Mouse (Mus musculus) MEL (cell line): ENCODE data around the gene Gm3417. TPM values are rescaled to one million over a fixed set of nuclear protein-coding genes. Genes with fewer than 3 reads are reported as not detected.

Experiments used
- DNase-seq: peaks from one replicate; pipeline ENCODE4 v3.0.0; 2011; ENCODE audit warnings: low read depth, low spot score
- H3K27ac ChIP-seq: 2 replicates; pipeline ENCODE4 v1.5.1; 2012; ENCODE audit warnings: low read depth, mild to moderate bottlenecking, control low read depth, low read length, moderate library complexity; ENCODE audit not compliant: control insufficient read depth
- H3K27me3 ChIP-seq, 2 experiments: fragments of 150-350 bp in 1 of 2; sonication (generic) in 1 of 2; 2 replicates each; pipeline ENCODE4 v1.6.1; 2012; ENCODE audit warnings: low read length in 2 of 2, mild to moderate bottlenecking in 2 of 2, improper control_type of control experiment in 1 of 2, moderate library complexity in 1 of 2; ENCODE audit not compliant: insufficient read depth in 2 of 2, control insufficient read depth in 1 of 2
- H3K36me3 ChIP-seq, 2 experiments: 2 replicates each; pipeline ENCODE4 v1.6.1; 2012 to 2014; ENCODE audit warnings: low read length in 2 of 2, improper control_type of control experiment in 1 of 2, inconsistent platforms in 1 of 2, mild to moderate bottlenecking in 1 of 2; ENCODE audit not compliant: insufficient read depth in 2 of 2, control insufficient read depth in 1 of 2
- H3K4me1 ChIP-seq, 2 experiments: fragments of 150-350 bp in 1 of 2; sonication (generic) in 1 of 2; 2 replicates each; pipeline ENCODE4 v1.6.1; 2012; ENCODE audit warnings: low read length in 2 of 2, improper control_type of control experiment in 1 of 2, mild to moderate bottlenecking in 1 of 2; ENCODE audit not compliant: insufficient read depth in 2 of 2, control insufficient read depth in 1 of 2
- H3K4me3 ChIP-seq, 2 experiments: fragments of 150-350 bp in 1 of 2; sonication (generic) in 1 of 2; 2 replicates each; pipeline ENCODE4 v1.5.1; 2012; ENCODE audit warnings: low read depth in 2 of 2, low read length in 2 of 2, mild to moderate bottlenecking in 2 of 2, moderate library complexity in 2 of 2, control low read depth in 1 of 2, improper control_type of control experiment in 1 of 2; ENCODE audit not compliant: control insufficient read depth in 1 of 2, insufficient read depth in 1 of 2
- H3K79me2 ChIP-seq: 2 replicates; pipeline ENCODE4 v1.6.1; 2012; ENCODE audit warnings: mild to moderate bottlenecking, low read length, moderate library complexity; ENCODE audit not compliant: control insufficient read depth, poor library complexity, insufficient read depth
- H3K9ac ChIP-seq: 2 replicates; pipeline ENCODE4 v1.6.1; 2012; ENCODE audit warnings: low read depth, mild to moderate bottlenecking, control low read depth, low read length, moderate library complexity; ENCODE audit not compliant: control insufficient read depth, poor library complexity, severe bottlenecking
- H3K9me3 ChIP-seq: fragments of 150-350 bp; sonication (generic); replicated peaks from 2 replicates; pipeline ENCODE4 v1.6.1; 2012; ENCODE audit warnings: mild to moderate bottlenecking, low read length, improper control_type of control experiment, moderate library complexity; ENCODE audit not compliant: insufficient read depth
- BHLHE40 ChIP-seq: IDR thresholded peaks from 2 replicates; pipeline ENCODE4 v1.6.1; 2012; ENCODE audit warnings: low read depth, mild to moderate bottlenecking, inconsistent platforms, low read length, improper control_type of control experiment, borderline replicate concordance
- CHD2 ChIP-seq: IDR thresholded peaks from 2 replicates; pipeline ENCODE4 v1.6.1; 2011; ENCODE audit warnings: low read length, improper control_type of control experiment
- ELF1 ChIP-seq: IDR thresholded peaks from 2 replicates; pipeline ENCODE4 v1.6.1; 2014; ENCODE audit warnings: low read depth, mild to moderate bottlenecking, inconsistent platforms, low read length, improper control_type of control experiment, moderate library complexity
- GABPA ChIP-seq: IDR thresholded peaks from 2 replicates; pipeline ENCODE4 v1.6.1; 2012; ENCODE audit warnings: low read depth, mild to moderate bottlenecking, inconsistent platforms, low read length, improper control_type of control experiment, moderate library complexity
- GATA1 ChIP-seq: IDR thresholded peaks from 2 replicates; pipeline ENCODE4 v1.6.1; 2011; ENCODE audit warnings: low read depth, low read length, improper control_type of control experiment
- KAT2A ChIP-seq: conservative IDR thresholded peaks from 2 replicates; pipeline ENCODE4 v1.6.1; 2012; ENCODE audit warnings: low read depth, low read length, improper control_type of control experiment, inconsistent platforms
- MAX ChIP-seq: IDR thresholded peaks from 2 replicates; pipeline ENCODE4 v1.6.1; 2011; ENCODE audit warnings: low read length, improper control_type of control experiment
- MAZ ChIP-seq: IDR thresholded peaks from 2 replicates; pipeline ENCODE4 v1.6.1; 2012; ENCODE audit warnings: low read depth, mild to moderate bottlenecking, inconsistent platforms, low read length, improper control_type of control experiment
- MEF2A ChIP-seq: IDR thresholded peaks from 2 replicates; pipeline ENCODE4 v1.6.1; 2014; ENCODE audit warnings: low read depth, mild to moderate bottlenecking, inconsistent platforms, low read length, improper control_type of control experiment; ENCODE audit not compliant: poor library complexity, insufficient replicate concordance, severe bottlenecking; ENCODE audit errors: extremely low read depth
- MXI1 ChIP-seq: IDR thresholded peaks from 2 replicates; pipeline ENCODE4 v1.6.1; 2011; ENCODE audit warnings: mild to moderate bottlenecking, low read depth, low read length, improper control_type of control experiment
- MYB ChIP-seq: IDR thresholded peaks from 2 replicates; pipeline ENCODE4 v1.6.1; 2011; ENCODE audit warnings: mild to moderate bottlenecking, low read depth, low read length, improper control_type of control experiment
- MYC ChIP-seq: IDR thresholded peaks from 2 replicates; pipeline ENCODE4 v1.6.1; 2011; ENCODE audit warnings: low read depth, mild to moderate bottlenecking, low read length, improper control_type of control experiment, moderate library complexity
- NELFE ChIP-seq: IDR thresholded peaks from 2 replicates; pipeline ENCODE4 v1.6.1; 2011; ENCODE audit warnings: low read depth, low read length, improper control_type of control experiment
- NRF1 ChIP-seq: IDR thresholded peaks from 2 replicates; pipeline ENCODE4 v1.6.1; 2014; ENCODE audit warnings: low read depth, mild to moderate bottlenecking, inconsistent platforms, low read length, improper control_type of control experiment, moderate library complexity; ENCODE audit not compliant: poor library complexity, insufficient read depth, severe bottlenecking
- POLR2AphosphoS5 ChIP-seq: IDR thresholded peaks from 2 replicates; pipeline ENCODE4 v1.6.1; 2012; ENCODE audit warnings: low read depth, borderline replicate concordance, mild to moderate bottlenecking, inconsistent platforms, low read length, moderate library complexity, mixed read lengths
- RAD21 ChIP-seq: IDR thresholded peaks from 2 replicates; pipeline ENCODE4 v1.6.1; 2011; ENCODE audit warnings: mild to moderate bottlenecking, low read depth, low read length, improper control_type of control experiment
- SIN3A ChIP-seq: IDR thresholded peaks from 2 replicates; pipeline ENCODE4 v1.6.1; 2012; ENCODE audit warnings: low read length, improper control_type of control experiment, inconsistent platforms
- SMC3 ChIP-seq: IDR thresholded peaks from 2 replicates; pipeline ENCODE4 v1.6.1; 2011; ENCODE audit warnings: low read depth, low read length, improper control_type of control experiment
- TBP ChIP-seq: IDR thresholded peaks from 2 replicates; pipeline ENCODE4 v1.8.0; 2011; ENCODE audit warnings: low read depth, low read length, improper control_type of control experiment
- USF1 ChIP-seq: IDR thresholded peaks from 2 replicates; pipeline ENCODE4 v1.6.1; 2014; ENCODE audit warnings: low read depth, mild to moderate bottlenecking, inconsistent platforms, low read length, improper control_type of control experiment, moderate library complexity
- USF2 ChIP-seq, 2 experiments: IDR thresholded peaks; 2 replicates each; pipeline ENCODE4 v1.6.1; 2011 to 2012; ENCODE audit warnings: improper control_type of control experiment in 2 of 2, low read length in 2 of 2, borderline replicate concordance in 1 of 2, inconsistent platforms in 1 of 2, low read depth in 1 of 2, mild to moderate bottlenecking in 1 of 2; ENCODE audit not compliant: insufficient read depth in 1 of 2
- ZNF384 ChIP-seq: IDR thresholded peaks from 2 replicates; pipeline ENCODE4 v1.6.1; 2012; ENCODE audit warnings: low read depth, mild to moderate bottlenecking, inconsistent platforms, low read length, improper control_type of control experiment
- polyA plus RNA-seq, 2 experiments: library from polyadenylated mRNA; stranded (reverse) in 1 of 2; unstranded in 1 of 2; fragments of >175 nt in 1 of 2; fragments of >200 nt in 1 of 2; gene quantifications; 2 replicates each; pipeline versions ENCODE4 v1.2.1 to v1.2.4; 2012; ENCODE audit warnings: low replicate concordance in 2 of 2, low read depth in 1 of 2; ENCODE audit not compliant: insufficient read length in 2 of 2, insufficient read depth in 1 of 2, missing spikeins in 1 of 2
- total RNA-seq: library from RNA; depleted of rRNA; stranded (reverse); fragments of 300-350 nt; gene quantifications from 2 replicates; pipeline ENCODE4 v1.2.3, GENCODE M21; 2012

Gm3417 gene
- total and polyA plus RNA-seq, 3 experiments, result 2.0 to 5.2 TPM; not detected in 1

DNA sequence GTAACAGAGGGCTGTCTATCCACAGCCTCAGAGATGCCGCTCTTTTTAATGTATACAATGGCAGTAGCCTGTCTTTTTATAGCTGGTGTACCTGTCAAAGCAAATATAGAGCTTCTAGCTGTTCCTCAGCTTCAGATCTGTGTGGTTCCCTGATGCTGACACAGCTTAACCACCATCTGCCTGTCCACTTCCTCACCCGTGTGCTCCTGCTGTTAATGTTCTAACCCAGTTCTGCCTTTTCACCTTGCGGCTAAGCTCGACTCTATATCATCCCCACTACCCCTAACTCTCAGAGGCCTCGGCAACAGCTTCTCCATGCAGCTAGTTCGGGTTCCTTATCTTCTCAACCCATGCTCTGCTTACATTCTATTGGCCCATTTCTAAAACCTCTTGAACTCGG lies 47.9 kb downstream of the Gm3417 start:
- no peaks in the 10 kb centered on the region for H3K9me3 ChIP-seq

DNA sequence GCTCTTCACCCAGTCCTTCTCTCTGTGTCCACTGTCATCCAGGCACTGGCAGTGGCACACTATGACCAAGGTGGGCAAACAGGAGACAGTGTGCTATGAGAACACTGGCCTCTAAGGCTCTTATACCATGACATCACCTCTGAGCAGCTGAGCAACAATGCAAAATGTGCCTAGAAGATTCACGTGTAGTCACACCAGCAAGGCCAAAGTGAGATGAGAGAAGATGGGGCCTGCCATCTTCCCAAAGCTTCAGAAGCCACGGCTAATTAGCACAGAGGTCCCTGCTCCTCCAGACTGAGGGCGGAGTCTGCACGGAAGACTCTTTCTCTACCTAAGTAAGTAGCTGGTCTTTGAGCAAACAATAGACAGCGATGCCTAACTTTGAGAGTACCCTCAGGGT lies 50.0 kb downstream of the Gm3417 start:
- H3K9me3 ChIP-seq, result no peaks in the 10 kb centered on the region
- no peaks in the 10 kb centered on the region for H3K36me3 ChIP-seq
- H3K79me2 ChIP-seq, result no peaks in the 10 kb centered on the region
- no peak for DNase-seq
- no peak overlapping the region for H3K9ac ChIP-seq
- H3K4me1 ChIP-seq, result no peaks in the 10 kb centered on the region; a peak in 2 of 4 replicates
- TF ChIP-seq BHLHE40 (no peak), ZNF384 (no peak), TBP (no peak), SMC3 (no peak), GABPA (no peak), POLR2AphosphoS5 (no peak), MEF2A (no peak), GATA1 (no peak), ELF1 (no peak), MYB (no peak), MAX (no peak), USF1 (no peak), MYC (no peak), SIN3A (no peak), RAD21 (no peak), MXI1 (no peak), USF2 (IDR thresholded peaks at IDR 0.05; ENCODE audit: borderline replicate concordance in 1 of 2, insufficient read depth in 1 of 2, low read depth in 1 of 2, low read length in 2 of 2) (no peak), CHD2 (no peak), MAZ (no peak)
- TF ChIP-seq, all 39 proteins: peak for 0
- H3K27ac ChIP-seq, result no peak overlapping the region
- peaks cover 2 to 3% of the 10 kb centered on the region in 2 experiments; a peak in 3 of 4 replicates for H3K27me3 ChIP-seq
- H3K4me3 ChIP-seq, result no peak overlapping the region

More for the DNA sequence above, 47.9 kb downstream of the Gm3417 start:
- no peak overlapping the region for H3K4me3 ChIP-seq
- TF ChIP-seq TBP (no peak), MYC (no peak), NRF1 (no peak), NELFE (no peak), MXI1 (no peak), SIN3A (no peak), ELF1 (no peak), KAT2A (no peak), SMC3 (no peak)
- no peak overlapping the region for H3K27ac ChIP-seq
- no peaks in the 10 kb centered on the region for H3K36me3 ChIP-seq
- H3K79me2 ChIP-seq, result no peaks in the 10 kb centered on the region
- no peak overlapping the region for H3K9ac ChIP-seq
- no peaks in the 10 kb centered on the region; a peak in 2 of 4 replicates for H3K4me1 ChIP-seq
- DNase-seq, result peak; percentile 28
- peaks cover 0 to 2% of the 10 kb centered on the region in 2 experiments; a peak in 1 of 4 replicates for H3K27me3 ChIP-seq
